Mouse (Mus musculus) heart, postnatal 0 days (tissue): ENCODE results near the gene Mlh3. TPM values are rescaled to one million over a fixed set of nuclear protein-coding genes. Genes with fewer than 3 reads are reported as not detected.

Source experiments
- ATAC-seq: fragments of 200-750 bp; cut with Nextera tagmentation; 2 replicates; pipeline ENCODE4 v1.8.0; 2017; ENCODE audit warnings: low read depth, moderate number of reproducible peaks, moderate library complexity; ENCODE audit not compliant: insufficient read depth
- DNase-seq: peaks from one replicate; pipeline ENCODE4 v3.0.0-alpha.2; 2016; ENCODE audit warnings: low spot score
- H3K27ac ChIP-seq: fragments of 300-500 bp; sonication (generic); 2 replicates; pipeline ENCODE4 v1.5.1; 2014; ENCODE audit warnings: low read depth, mild to moderate bottlenecking
- H3K27me3 ChIP-seq: fragments of 300-500 bp; sonication (generic); 2 replicates; pipeline ENCODE4 v1.6.1; 2014; ENCODE audit warnings: low read length, mixed read lengths; ENCODE audit not compliant: control insufficient read depth, insufficient read depth
- H3K36me3 ChIP-seq: fragments of 300-500 bp; sonication (generic); replicated peaks from 2 replicates; pipeline ENCODE4 v1.6.1; 2014; ENCODE audit warnings: low read length, mixed read lengths; ENCODE audit not compliant: control insufficient read depth, insufficient read depth
- H3K4me1 ChIP-seq: fragments of 300-500 bp; sonication (generic); 2 replicates; pipeline ENCODE4 v1.6.1; 2014; ENCODE audit warnings: antibody characterized with exemption; ENCODE audit not compliant: control insufficient read depth, insufficient read depth
- H3K4me2 ChIP-seq: fragments of 300-500 bp; sonication (generic); 2 replicates; pipeline ENCODE4 v1.6.1; 2014; ENCODE audit warnings: low read depth, mild to moderate bottlenecking, low read length, moderate library complexity
- H3K4me3 ChIP-seq: fragments of 300-500 bp; sonication (generic); 2 replicates; pipeline ENCODE4 v1.5.1; 2014; ENCODE audit warnings: low read depth, low read length
- H3K9ac ChIP-seq: fragments of 300-500 bp; sonication (generic); replicated peaks from 2 replicates; pipeline ENCODE4 v1.6.1; 2014; ENCODE audit warnings: low read depth, low read length, mixed read lengths
- H3K9me3 ChIP-seq: fragments of 300-500 bp; sonication (generic); replicated peaks from 2 replicates; pipeline ENCODE4 v1.6.1; 2016; ENCODE audit warnings: low read length; ENCODE audit not compliant: control insufficient read depth
- CTCF ChIP-seq: IDR thresholded peaks from 2 replicates; pipeline ENCODE4 v1.5.1; 2016; ENCODE audit warnings: antibody characterized with exemption, control low read depth, low read depth
- EP300 ChIP-seq: IDR thresholded peaks from 2 replicates; pipeline ENCODE4 v1.6.1; 2016; ENCODE audit warnings: antibody characterized with exemption, low read depth
- WGBS: fragments of 180-500 bp; shearing (Covaris S2); extraction: QIAGEN DNeasy Blood & Tissue Kit; methylation state at CpG from one replicate; pipeline ENCODE4 v1.1.7; 2014; 5-methylcytosine and 5-hydroxymethylcytosine counted together
- polyA plus RNA-seq: library from polyadenylated mRNA; unstranded; fragments of >200 nt; fragmentation: Nextera tagmentation; extraction: Ambion mirVana; gene quantifications from 2 replicates; pipeline ENCODE4 v1.2.1, GENCODE M21; 2015
- total RNA-seq: library from RNA; depleted of rRNA; stranded (reverse); fragments of >200 nt; gene quantifications from 2 replicates; pipeline ENCODE4 v1.2.3, GENCODE M21; 2014; ENCODE audit warnings: low replicate concordance

The Mlh3 gene
- total and polyA plus RNA-seq, 2 experiments from 2014 or later, result 5.0 to 8.6 TPM

GRCm38 (mm10) chr12:85199954-85200353 lies 70.4 kb downstream of the Mlh3 start:
- no peaks in the 10 kb centered on the region for H3K27me3 ChIP-seq
- H3K4me2 ChIP-seq, result no peak overlapping the region
- H3K36me3 ChIP-seq, result no peaks in the 10 kb centered on the region
- no peak overlapping the region for H3K4me3 ChIP-seq
- peaks cover 14% of the 10 kb centered on the region for H3K4me1 ChIP-seq
- WGBS, result 94% methylated on average over 1 of the region's 1 CpGs
- ATAC-seq (no peak), DNase-seq (no peak)
- no peaks in the 10 kb centered on the region for H3K9me3 ChIP-seq
- H3K27ac ChIP-seq, result no peak overlapping the region
- no peak overlapping the region for H3K9ac ChIP-seq
- TF ChIP-seq CTCF, result no peak
- no peak for TF ChIP-seq EP300

- Histone ChIP-seq H3K27ac (no peak overlapping the region), H3K9me3 (no peaks in the 10 kb centered on the region), H3K4me3 (no peak overlapping the region), H3K4me1 (peaks cover 20% of the 10 kb centered on the region), H3K36me3 (no peaks in the 10 kb centered on the region), H3K9ac (no peak overlapping the region), H3K4me2 (no peak overlapping the region), H3K27me3 (no peaks in the 10 kb centered on the region)
- TF ChIP-seq EP300 (no peak), CTCF (no peak)
- no peak for ATAC-seq
- 48% methylated on average over 8 of the region's 8 CpGs for WGBS
- DNase-seq, result no peak
These were observed 72.5 kb downstream of the Mlh3 start for GRCm38 (mm10) chr12:85197936-85198335.

- Histone ChIP-seq H3K4me2 (no peak overlapping the region), H3K4me3 (no peak overlapping the region), H3K9ac (no peak overlapping the region), H3K27ac (no peak overlapping the region), H3K4me1 (peaks cover 26% of the 10 kb centered on the region), H3K9me3 (no peaks in the 10 kb centered on the region), H3K27me3 (no peaks in the 10 kb centered on the region), H3K36me3 (no peaks in the 10 kb centered on the region)
- WGBS, result 87% methylated on average over 7 of the region's 7 CpGs
- no peak for ATAC-seq
- no peak for DNase-seq
- no peak for TF ChIP-seq EP300
- no peak for TF ChIP-seq CTCF
These were observed 73.0 kb downstream of the Mlh3 start for GRCm38 (mm10) chr12:85197371-85197770.

GRCm38 (mm10) chr12:85196191-85196590 lies 74.2 kb downstream of the Mlh3 start:
- WGBS, result 68% methylated on average over 9 of the region's 10 CpGs
- DNase-seq, result no peak
- no peak for TF ChIP-seq EP300
- TF ChIP-seq CTCF, result no peak
- no peak overlapping the region for H3K4me2 ChIP-seq
- H3K27me3 ChIP-seq, result no peaks in the 10 kb centered on the region
- H3K9me3 ChIP-seq, result no peaks in the 10 kb centered on the region
- no peaks in the 10 kb centered on the region for H3K36me3 ChIP-seq
- no peak overlapping the region for H3K27ac ChIP-seq
- H3K9ac ChIP-seq, result no peak overlapping the region
- H3K4me3 ChIP-seq, result no peak overlapping the region
- no peak for ATAC-seq
- H3K4me1 ChIP-seq, result peaks cover 27% of the 10 kb centered on the region

GRCm38 (mm10) chr12:85195086-85195485 lies 75.3 kb downstream of the Mlh3 start:
- H3K27ac ChIP-seq, result no peak overlapping the region
- ATAC-seq, result peak; percentile 10

GRCm38 (mm10) chr12:85194623-85195018 lies 75.8 kb downstream of the Mlh3 start:
- Histone ChIP-seq H3K4me1 (peaks cover 27% of the 10 kb centered on the region), H3K4me3 (no peak overlapping the region), H3K9me3 (no peaks in the 10 kb centered on the region), H3K4me2 (no peak overlapping the region), H3K36me3 (no peaks in the 10 kb centered on the region), H3K9ac (no peak overlapping the region), H3K27me3 (no peaks in the 10 kb centered on the region), H3K27ac (peak overlapping the region; percentile 39)
- DNase-seq (no peak), ATAC-seq (peak; percentile 49)
- no peak for TF ChIP-seq CTCF
- TF ChIP-seq EP300, result no peak
- WGBS, result 4% methylated on average over 4 of the region's 4 CpGs

More at GRCm38 (mm10) chr12:85195086-85195485, 75.3 kb downstream of the Mlh3 start:
- no peaks in the 10 kb centered on the region for H3K27me3 ChIP-seq
- TF ChIP-seq CTCF (no peak), EP300 (no peak)
- H3K4me2 ChIP-seq, result no peak overlapping the region
- H3K36me3 ChIP-seq, result no peaks in the 10 kb centered on the region
- no peaks in the 10 kb centered on the region for H3K9me3 ChIP-seq
- H3K4me1 ChIP-seq, result peaks cover 27% of the 10 kb centered on the region
- H3K4me3 ChIP-seq, result no peak overlapping the region
- no peak for DNase-seq
- WGBS, result 52% methylated on average over 5 of the region's 5 CpGs
- no peak overlapping the region for H3K9ac ChIP-seq
